Mouse (Mus musculus) kidney, postnatal 36 days (tissue): Measurements from ENCODE around the gene Smarcb1.

Source experiments
- DNase-seq, 2 experiments: peaks; one replicate each; pipeline ENCODE4 v3.0.0; 2021 to 2022; ENCODE audit warnings: mixed read lengths in 2 of 2

Smarcb1 gene

DNA sequence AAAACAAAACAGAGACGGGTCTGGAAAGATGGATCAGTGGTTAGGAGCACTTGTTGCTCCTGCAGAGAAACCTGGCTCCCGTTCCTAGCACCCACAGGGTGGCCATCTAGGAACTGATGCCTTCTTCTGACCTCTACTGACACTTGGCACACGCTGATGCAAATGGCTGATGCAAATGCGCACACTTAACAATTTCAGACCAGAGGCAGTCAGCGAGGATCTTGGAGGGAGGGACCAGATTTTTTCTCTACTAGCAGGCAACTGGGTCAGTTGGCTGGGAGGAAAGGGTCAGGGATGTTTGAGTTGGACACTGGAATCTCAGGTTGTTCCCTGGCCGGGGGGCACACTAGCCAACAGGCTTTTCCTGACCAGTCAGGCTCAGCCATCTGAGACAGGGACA lies 11.5 kb upstream of the Smarcb1 start, which contains the start of gene Chchd10:
Gene Chchd10 (plus strand): TSS at position 240 of the 400 bp plus-strand sequence.
- no peak for DNase-seq

GRCm38 (mm10) chr10:75932081-75932678 lies 10.8 kb upstream of the Smarcb1 start:
- DNase-seq: peak; percentile 50 to 85

- no peak for DNase-seq
These were observed 9.9 kb upstream of the Smarcb1 start for GRCm38 (mm10) chr10:75931311-75931710.

- DNase-seq: peak in 1 of 2 experiments; percentile 57
These were observed 8.9 kb upstream of the Smarcb1 start for GRCm38 (mm10) chr10:75930304-75930703.

DNA sequence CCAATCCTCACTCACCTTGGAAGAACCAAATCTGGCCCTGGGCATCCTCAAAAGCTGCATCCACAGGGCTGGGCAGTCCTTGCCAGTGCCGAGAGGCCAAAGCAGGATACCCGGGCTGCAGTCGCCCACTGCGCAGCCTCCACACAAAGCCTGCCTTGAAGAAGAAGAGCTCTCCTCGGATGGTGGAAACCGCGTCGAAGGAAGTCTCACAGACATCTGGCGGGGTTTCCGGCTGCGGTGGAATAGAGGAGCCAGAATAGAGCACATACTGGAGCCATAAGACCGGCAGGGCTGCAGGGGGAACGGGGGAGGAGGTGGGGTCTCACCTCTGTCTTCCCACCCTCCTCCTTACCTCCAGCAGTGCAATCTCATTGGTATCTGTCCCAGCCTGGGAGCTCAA lies 5.0 kb upstream of the Smarcb1 start:
- no peak for DNase-seq

DNA sequence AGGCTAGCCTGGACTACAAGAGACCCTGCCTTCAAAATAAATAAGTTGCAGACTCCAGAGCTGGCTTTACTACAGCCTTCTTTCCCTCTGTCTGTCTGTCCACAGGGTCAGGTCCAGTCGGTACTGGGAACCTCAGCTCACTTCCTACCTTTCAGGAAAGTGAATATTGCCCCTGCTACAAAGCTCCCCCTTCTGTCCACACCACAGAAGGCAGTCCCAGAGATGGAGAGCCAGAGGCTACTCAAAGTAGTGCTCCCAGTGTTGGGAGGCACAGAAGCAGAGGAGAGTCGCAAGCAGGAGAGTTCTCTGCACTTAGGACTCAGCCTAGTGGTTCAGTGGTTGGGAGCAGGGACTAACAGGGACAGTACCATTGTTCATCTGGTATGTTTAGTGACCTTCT lies 2.9 kb upstream of the Smarcb1 start:
- peak in 1 of 2 experiments; percentile 62 for DNase-seq

DNA sequence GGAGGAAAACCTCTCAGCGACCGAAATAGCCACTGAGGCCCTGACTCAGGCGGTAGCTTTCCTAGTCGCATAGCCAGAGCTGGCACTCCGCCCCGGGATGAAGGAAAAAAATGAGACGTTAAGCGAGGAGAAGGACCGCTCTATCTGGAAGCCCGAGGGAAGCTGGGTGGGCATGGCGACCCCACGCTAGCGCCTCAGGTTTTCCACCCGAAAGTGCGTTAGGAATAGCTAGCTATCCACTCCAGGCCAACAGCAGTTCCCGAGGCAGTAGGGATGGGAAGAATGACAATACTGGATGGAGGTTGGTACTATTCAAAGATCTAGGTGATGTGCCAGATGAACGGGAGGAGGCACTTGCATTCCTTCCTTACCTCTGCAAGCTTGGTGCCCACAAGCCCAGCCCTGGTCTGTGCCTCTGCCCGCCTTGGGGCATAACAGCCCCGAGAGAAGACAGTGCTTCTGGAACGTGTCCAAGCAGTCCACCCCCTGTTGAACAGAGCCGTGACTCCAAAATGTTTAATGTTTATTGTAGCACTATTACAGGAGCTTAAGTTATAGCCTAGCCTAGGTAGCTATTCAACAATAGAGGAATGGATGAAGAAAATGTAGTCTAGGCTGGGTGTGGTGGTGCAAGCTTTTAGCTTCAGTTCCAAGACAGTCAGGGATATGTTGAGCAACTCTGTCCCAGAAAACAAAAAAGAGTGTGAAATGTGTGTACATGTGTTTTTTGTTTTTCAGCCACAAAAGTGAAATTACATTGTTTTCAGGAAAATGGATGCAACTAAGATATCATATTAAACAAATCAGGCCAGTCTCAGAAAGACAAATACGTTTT lies 526 bp upstream of the Smarcb1 start:
- DNase-seq: peak in 1 of 2 experiments; percentile 48

DNA sequence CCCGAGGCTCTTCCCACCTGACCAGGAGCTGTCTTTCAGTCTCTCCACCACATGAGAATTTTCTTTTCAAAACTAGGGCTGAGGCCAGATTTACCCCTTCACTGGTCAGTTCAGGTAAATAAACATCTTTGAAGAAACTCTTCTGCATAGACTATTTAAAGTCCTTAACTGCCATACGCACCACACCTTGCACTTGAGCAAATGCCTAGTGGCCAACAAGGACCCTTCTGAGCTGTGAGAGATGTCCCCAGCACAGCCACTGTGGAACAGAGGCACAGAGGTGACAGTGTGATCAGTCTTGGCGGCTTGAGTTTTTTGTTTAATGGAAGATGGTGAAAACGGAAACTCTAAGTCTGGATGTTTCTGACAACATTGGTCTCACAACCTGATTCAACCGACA lies 2.4 kb downstream of the Smarcb1 start:
- DNase-seq: no peak

GRCm38 (mm10) chr10:75916840-75917239 lies 4.6 kb downstream of the Smarcb1 start:
- no peak for DNase-seq

GRCm38 (mm10) chr10:75915557-75915956 lies 5.9 kb downstream of the Smarcb1 start:
- DNase-seq: no peak

DNA sequence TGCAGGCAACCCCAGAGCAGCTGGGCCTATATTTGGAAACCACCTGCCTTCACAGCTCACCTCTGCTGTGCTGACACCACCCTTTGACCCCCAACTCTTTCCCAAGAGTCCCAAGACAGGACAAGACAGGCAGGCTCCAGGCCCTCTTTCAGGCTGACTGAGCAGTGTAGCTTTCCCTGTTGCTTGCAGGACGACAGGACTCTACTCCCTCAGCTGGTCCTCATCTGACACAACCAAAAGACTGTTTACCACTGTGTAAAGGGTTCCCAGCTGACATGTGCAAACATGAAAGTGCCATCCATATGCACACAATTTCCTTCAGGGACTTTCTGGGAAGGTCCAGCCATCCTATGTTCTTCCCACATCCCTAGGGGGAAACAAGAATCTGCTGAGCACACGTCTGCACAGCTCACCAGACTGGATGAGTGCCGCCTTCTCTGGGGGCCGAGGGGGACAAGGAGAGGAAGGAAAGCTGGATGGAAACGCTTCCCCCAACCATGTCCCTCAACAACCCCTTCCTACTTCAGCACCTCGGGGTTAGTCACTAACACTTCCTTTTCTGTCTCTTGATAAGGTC lies 8.3 kb downstream of the Smarcb1 start:
- no peak for DNase-seq

DNA sequence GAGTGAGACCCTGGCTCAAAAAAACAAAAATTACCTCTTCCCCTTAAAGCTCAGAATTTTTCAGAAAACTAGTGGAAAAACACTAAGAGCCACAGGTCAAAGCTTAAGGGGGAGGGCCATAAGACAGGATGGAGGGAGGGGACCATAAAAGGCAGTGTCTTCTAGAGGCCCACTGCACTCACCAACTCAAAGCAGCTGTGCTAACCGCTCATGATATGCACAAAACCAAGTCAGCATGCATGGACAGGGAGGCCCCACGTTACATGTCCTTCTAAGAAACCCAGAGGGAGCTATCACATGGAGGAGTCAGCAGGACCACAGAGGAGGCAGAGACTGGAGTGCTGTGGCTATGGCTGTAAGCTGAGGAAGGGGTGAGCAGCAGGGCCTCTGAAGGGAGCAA lies 10.7 kb downstream of the Smarcb1 start:
- peak; percentile 25 to 33 for DNase-seq

GRCm38 (mm10) chr10:75906882-75907281 lies 14.5 kb downstream of the Smarcb1 start:
- DNase-seq: no peak

DNA sequence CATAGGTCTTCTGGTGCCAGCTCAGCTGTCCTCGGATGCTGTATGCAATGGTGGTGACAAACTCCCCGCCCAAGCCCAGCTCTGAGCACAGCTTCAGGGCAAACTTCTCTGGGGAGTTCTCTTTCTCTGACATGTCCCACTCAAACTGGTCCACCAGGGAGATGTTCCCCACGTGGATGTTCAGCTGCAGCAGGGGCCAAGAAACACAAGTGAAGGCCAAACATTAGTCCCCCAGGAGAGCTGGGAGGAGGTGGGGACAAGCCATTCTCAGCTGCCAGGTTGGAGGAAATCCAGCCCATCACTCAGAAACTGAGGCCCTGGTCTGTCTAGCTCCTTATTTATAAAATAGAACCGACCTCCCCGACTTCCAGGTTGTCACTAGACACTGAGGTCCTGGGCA lies 17.0 kb downstream of the Smarcb1 start:
- DNase-seq: no peak

GRCm38 (mm10) chr10:75898846-75899245 lies 22.6 kb downstream of the Smarcb1 start:
- peak; percentile 53 to 69 for DNase-seq

DNA sequence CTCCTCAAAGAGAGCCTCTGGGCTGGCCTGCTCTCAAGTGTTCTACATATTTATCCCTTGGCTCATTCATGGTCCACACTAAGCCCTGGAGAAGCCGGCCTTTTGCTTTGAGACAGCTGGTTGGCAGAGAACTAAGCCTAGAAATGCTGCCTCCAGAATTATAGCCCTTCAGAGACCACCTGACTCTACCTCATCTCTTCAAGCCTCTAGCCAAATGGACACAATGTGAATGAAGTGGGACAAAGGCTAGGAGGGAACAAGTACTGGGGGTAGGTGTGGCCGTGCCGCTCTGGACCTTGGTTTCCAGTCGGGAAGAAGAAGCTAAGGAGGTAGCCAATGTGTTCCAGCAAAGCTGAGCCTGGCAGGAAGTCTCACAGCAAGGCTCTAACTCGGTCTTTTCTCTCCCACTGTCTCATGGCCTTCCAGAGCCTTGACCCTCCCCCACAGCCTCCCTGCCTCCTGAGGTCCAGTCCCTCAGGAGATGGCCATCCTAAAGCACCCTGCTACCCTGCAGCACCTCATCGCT lies 23.3 kb downstream of the Smarcb1 start:
- DNase-seq: no peak

- peak; percentile 81 to 94 for DNase-seq
These were observed 24.0 kb downstream of the Smarcb1 start for GRCm38 (mm10) chr10:75897373-75897772.

DNA sequence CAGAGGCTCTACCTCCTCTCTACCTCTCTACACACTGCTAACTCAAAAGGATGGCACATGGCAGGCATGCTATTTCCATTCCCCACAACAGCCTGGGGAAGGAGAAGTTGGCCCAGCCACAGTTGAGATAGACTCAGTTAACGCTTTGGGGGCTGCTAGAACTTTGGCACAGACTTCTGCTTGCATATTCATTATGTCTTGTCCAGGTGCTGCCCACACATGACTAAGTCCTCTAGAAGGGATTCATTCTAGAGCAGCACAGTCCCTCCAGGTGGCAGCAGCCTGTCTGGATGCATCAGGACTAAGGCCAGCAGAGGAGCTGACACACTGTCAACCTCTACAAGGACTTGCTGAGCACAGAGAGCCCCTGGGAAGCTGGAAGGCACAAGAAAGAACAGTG lies 25.2 kb downstream of the Smarcb1 start:
- DNase-seq: no peak

GRCm38 (mm10) chr10:75895730-75896129 lies 25.7 kb downstream of the Smarcb1 start:
- no peak for DNase-seq

DNA sequence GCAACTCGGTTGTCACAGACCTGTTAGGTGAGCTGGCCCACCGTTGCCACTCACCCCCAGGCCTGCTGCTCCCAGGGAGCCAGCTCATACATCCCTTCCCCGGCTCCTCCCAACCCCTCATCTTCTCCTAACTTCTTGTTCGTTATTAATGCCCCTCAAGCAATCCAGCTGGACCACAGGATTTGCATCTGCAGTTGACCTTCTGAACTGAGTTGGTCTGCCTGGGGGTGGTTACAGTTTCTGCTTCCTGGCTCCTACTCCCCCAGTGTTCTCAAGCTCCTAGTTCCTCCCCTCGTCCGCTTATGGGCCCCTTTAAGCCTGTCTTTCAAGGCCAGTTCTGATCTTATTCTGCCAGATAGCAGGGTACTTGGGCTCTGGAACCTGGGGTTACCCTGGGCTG lies 26.8 kb downstream of the Smarcb1 start:
- no peak for DNase-seq

GRCm38 (mm10) chr10:75893089-75893750 lies 28.2 kb downstream of the Smarcb1 start, which contains the start of gene Derl3:
Derl3 (plus strand) TSS chr10:75893413.
- DNase-seq: peak; percentile 96 to 98

- DNase-seq: no peak
These were observed 31.8 kb downstream of the Smarcb1 start for GRCm38 (mm10) chr10:75889406-75890153.
